Mouse (Mus musculus): ENCODE results near the gene Slc38a10.

The Slc38a10 gene

GRCm38 (mm10) chr11:120151113-120151494 lies at the start of gene Slc38a10:
Slc38a10 (minus strand) TSS chr11:120151346.
- DNase-seq (ENCODE audit: low read depth, low spot score), result peak; percentile 100

- no peak for DNase-seq (ENCODE audit: low read depth, low spot score)
Measured at GRCm38 (mm10) chr11:120200621-120201020, 49.5 kb upstream of the Slc38a10 start.

GRCm38 (mm10) chr11:120199766-120200165 lies 48.6 kb upstream of the Slc38a10 start:
- DNase-seq (ENCODE audit: low read depth, low spot score), result no peak

GRCm38 (mm10) chr11:120198831-120199230 lies 47.7 kb upstream of the Slc38a10 start:
- DNase-seq (ENCODE audit: low read depth, low spot score), result no peak

GRCm38 (mm10) chr11:120190526-120191412 lies 39.6 kb upstream of the Slc38a10 start:
- DNase-seq (ENCODE audit: low read depth, low spot score), result no peak

- DNase-seq (ENCODE audit: low read depth, low spot score), result peak; percentile 96
Measured at GRCm38 (mm10) chr11:120189459-120190312, 38.5 kb upstream of the Slc38a10 start.

- DNase-seq (ENCODE audit: low read depth, low spot score), result peak; percentile 59
Measured at GRCm38 (mm10) chr11:120188481-120189441, 37.6 kb upstream of the Slc38a10 start.

- DNase-seq (ENCODE audit: low read depth, low spot score), result no peak
Measured at GRCm38 (mm10) chr11:120188102-120188480, 36.9 kb upstream of the Slc38a10 start.

GRCm38 (mm10) chr11:120187236-120188101 lies 36.3 kb upstream of the Slc38a10 start:
- peak; percentile 67 for DNase-seq (ENCODE audit: low read depth, low spot score)

- DNase-seq (ENCODE audit: low read depth, low spot score), result peak; percentile 66
Measured at GRCm38 (mm10) chr11:120186821-120187235, 35.7 kb upstream of the Slc38a10 start.

GRCm38 (mm10) chr11:120186145-120186740 lies 35.1 kb upstream of the Slc38a10 start:
- DNase-seq (ENCODE audit: low read depth, low spot score), result no peak

GRCm38 (mm10) chr11:120185316-120186141 lies 34.4 kb upstream of the Slc38a10 start:
- peak; percentile 55 for DNase-seq (ENCODE audit: low read depth, low spot score)

GRCm38 (mm10) chr11:120184371-120185315 lies 33.5 kb upstream of the Slc38a10 start:
- DNase-seq (ENCODE audit: low read depth, low spot score), result peak; percentile 53

- no peak for DNase-seq (ENCODE audit: low read depth, low spot score)
Measured at GRCm38 (mm10) chr11:120183708-120184107, 32.6 kb upstream of the Slc38a10 start.

GRCm38 (mm10) chr11:120183180-120183579 lies 32.0 kb upstream of the Slc38a10 start:
- no peak for DNase-seq (ENCODE audit: low read depth, low spot score)

- DNase-seq (ENCODE audit: low read depth, low spot score), result no peak
Measured at GRCm38 (mm10) chr11:120182396-120183030, 31.4 kb upstream of the Slc38a10 start.

- DNase-seq (ENCODE audit: low read depth, low spot score), result no peak
Measured at GRCm38 (mm10) chr11:120181379-120181778, 30.2 kb upstream of the Slc38a10 start.

Measured in forelimb bud, embryonic 11.5 days (tissue).